Mouse (Mus musculus): ENCODE results near the gene Il18rap. TPM values are rescaled to one million over a fixed set of nuclear protein-coding genes. Genes with fewer than 3 reads are reported as not detected.
"Not testable (repeated sequence)": the region's sequence is repeated elsewhere in the genome, so short reads cannot be mapped to it uniquely, and the experiment has no call there.

Il18rap gene
- total RNA-seq, 2 experiments from 2014 or later: not detected

DNA sequence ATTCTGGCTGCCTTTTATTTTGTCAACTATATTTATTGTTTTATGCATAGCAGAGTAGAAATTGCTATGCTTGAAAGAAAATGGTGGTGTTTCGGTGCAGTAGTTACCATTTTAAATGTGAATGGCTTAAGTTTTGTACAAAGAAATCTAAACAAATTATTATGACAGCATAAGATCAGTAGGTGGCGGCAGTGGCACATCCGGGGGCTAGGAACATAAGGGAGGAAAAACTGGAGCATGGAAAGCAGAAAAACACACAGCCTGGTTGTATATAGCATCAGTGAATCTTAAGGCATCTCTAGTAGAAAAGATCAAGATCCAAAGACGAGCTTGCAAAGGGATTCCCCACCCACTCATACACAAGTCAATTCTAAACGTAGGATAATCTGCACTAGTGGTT is 22.4 kb downstream of the Il18rap start:
- no peak for DNase-seq
- intact Hi-C loops (cut with DNase I): no loop called here

DNA sequence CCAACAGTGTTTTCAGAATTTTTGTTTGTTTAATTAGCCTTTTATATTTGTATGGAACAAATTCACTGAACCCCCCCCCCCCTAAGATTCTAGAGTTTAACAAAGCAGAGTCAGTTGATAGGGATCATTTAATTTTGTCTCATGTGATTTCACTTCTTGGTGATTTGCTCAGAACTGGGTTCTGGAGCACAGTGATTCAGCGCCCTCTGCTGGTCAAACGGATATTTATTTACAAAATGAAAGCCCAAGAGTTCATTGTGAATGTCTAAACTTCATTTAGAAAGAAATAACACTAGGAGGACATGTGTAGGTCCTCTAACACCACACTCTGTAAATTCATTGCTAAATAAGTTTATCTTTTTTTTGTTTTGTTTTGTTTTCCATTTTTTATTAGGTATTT is 29.5 kb downstream of the Il18rap start:
- intact Hi-C loops (cut with DNase I): loop anchor here (1.0 to 10.0 kb wide), 3 partner anchors 164 to 540 kb away; no protein-coding TSS in a partner anchor
- DNase-seq: peak; percentile 56 to 65

DNA sequence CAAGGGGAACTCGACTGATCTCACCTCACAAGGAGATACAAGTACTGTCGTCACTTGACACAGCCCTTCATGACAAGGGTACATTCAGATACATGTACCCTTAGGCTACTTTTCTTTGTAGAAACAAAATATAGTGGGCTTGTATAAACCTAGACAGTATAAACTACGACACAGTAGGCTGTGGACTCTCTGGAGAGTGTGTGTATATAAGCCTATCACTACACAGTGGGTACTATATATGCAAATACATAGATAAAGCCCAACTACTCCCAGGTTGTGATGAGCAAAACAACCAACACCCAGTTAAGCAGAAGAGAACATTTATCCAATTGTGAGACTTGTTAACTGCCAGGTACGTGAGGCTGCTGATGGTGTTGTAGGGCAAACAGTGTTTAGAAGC is 31.5 kb downstream of the Il18rap start:
- no peak for DNase-seq
- intact Hi-C loops (cut with DNase I): loop anchor here (10.0 kb wide), 1 partner anchor 542 kb away; no protein-coding TSS in a partner anchor

DNA sequence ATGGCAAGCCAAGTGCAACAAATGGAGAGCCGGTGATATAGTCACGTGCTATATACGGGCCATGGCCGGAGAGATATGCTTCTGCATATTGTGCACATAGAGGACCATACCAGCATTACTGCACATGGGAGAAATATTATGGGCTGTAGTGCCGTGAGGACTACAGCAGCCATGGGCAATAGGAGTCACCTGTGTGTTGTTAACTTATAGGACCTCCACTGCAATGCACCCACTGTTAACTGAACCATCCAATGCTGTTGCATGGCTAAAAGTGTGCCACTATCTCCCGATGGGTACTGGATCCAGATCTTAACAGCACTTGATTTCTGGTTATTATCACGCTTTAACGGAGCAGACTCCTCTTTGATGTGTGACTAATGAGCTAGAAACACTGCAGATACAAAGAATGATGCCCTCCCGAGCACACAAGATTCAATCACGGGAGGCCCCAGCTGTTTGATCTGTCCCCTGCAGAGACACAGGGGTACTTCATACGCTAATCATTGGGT is 32.0 kb downstream of the Il18rap start:
- intact Hi-C loops (cut with DNase I): loop anchor here (10.0 kb wide), 1 partner anchor 542 kb away; no protein-coding TSS in a partner anchor
- no peak for DNase-seq

DNA sequence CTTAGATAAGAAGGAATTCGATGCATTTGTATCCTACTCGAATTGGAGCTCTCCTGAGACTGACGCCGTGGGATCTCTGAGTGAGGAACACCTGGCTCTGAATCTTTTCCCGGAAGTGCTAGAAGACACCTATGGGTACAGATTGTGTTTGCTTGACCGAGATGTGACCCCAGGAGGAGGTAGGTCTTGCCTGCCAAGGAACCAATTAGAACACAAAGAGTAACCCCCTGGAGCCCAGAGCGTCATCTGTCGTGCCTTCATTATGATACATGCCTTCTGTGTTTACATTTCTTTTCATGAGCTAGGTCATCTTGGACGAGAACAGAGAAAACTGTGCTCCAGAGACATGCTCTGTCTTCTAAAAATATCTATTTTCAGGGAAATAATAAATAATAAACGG is 32.6 kb downstream of the Il18rap start:
- intact Hi-C loops (cut with DNase I): loop anchor here (10.0 kb wide), 1 partner anchor 543 kb away; no protein-coding TSS in a partner anchor
- DNase-seq: no peak

DNA sequence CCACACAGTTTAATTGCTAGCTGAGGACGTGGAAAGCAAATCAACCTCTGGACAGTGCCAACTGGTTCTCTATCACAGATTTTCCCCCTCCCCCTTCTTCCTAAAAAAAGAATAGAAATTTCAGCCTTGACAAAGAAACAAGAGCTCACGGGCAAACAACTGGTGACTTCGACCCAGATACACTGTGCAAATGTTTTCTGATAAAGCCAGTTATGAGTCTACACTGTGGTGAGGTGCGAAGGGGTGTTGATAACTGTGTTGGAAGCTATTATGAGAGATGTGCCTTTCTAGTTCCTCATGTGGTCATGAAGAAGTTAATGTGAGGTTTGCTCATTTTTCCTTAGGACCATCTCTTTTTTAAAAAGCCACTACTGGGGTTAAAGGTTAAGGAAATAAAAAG is 54.2 kb downstream of the Il18rap start:
- intact Hi-C loops (cut with DNase I): no loop called here
- DNase-seq: no peak

DNA sequence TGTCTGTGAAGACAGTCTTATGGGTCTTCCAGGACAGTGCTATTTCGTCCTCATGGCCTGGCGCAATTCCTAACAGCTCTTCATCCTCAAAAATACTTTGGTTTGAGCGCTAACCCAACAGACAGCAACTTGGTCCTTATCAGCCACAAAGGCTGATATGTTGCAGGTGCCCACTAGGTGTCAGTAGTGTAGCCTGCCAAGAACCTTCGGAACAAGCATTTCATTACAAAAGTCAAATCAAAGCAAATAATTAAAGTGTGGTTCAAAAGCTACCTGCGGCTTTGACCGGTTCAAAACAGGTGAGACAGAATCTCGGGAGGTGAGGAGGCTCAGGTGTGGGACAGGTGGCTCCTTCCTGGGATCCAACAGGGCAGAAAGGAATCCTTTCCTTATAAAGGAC is 64.6 kb downstream of the Il18rap start, which contains the start of gene Slc9a4:
Slc9a4 (plus strand) TSS at position 298 of the 400 bp plus-strand sequence.
- DNase-seq: peak; percentile 18 to 38
- intact Hi-C loops (cut with DNase I): loop anchor here (1.0 kb wide), 2 partner anchors 79 to 189 kb away; no protein-coding TSS in a partner anchor

DNA sequence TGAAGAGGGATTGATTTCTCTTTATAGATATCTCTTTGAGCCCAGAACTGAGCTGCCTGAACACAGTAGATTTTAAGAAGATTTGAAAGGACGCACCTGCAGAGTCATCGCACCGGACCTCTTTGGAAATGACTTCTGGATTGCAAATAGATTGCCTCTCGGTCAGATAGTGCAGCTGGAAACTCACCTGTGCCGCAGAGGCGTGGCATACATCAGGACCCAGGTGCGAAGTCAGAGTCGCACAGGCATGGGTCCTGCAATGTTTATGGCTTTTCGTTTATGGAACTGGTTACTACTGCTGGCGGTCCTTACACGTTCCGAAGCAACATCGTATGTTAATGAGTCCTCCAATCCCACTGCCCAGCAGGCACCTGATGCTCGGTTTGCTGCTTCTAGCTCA is 65.1 kb downstream of the Il18rap start:
- intact Hi-C loops (cut with DNase I): no loop called here
- DNase-seq: no peak

DNA sequence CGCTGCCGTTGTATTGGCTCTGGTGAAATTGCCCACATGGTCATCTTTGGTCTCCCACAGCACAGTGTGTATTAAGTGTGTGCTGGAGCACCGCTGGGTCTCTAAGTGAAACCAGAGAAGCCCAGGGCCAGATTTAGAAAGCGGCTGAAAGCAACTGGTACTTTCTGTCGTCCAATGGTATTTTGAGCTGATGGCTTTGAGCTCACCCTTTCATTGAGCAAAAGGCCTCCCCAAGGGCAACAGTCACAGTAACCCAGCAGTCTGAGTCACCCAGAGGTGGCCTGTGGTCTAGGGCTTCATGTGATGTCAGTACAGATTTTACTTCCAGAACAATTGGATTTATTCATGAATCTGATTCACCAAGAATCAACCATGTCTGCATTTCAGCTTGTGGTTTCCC is 71.6 kb downstream of the Il18rap start:
- DNase-seq: no peak
- intact Hi-C loops (cut with DNase I): no loop called here

DNA sequence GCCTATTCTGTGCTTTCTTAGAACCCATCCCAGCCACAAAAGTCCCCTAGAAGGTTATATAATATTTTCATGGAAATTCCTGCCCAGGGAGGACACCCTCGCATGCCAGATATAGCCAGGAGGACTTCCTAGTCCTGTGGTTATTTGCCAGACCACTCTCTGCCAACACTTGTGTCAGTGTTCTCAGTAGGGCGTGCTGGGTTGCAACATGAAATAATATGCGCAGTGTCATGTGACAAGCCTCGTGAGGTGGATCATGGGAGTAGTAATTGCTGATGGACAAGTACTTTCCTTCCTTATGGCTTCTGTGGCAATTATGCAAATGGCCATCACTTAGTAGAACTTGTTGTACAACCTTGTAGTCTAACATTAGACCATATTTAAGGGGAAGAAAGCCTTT is 75.8 kb downstream of the Il18rap start:
- intact Hi-C loops (cut with DNase I): no loop called here
- no peak for DNase-seq

DNA sequence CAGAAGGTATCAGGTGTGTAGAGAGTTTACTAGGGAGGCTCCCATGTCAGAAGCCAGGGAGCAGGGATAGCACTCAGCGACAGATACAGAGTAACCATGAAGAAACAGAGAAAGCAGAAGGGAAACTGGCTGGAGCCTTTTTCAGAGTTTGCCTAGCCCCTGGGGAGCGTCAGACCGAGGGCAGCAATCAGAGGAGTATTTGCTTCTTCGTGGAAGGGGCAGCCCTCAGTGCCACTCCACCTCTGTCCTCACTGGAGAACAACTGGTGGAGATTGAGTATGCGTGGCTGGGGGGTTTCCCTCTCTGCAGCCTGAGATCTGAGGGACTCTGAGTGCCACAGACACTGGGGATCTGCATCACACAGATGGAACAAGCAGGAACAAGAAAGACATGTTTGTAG is 82.7 kb downstream of the Il18rap start:
- no peak for DNase-seq
- intact Hi-C loops (cut with DNase I): no loop called here

DNA sequence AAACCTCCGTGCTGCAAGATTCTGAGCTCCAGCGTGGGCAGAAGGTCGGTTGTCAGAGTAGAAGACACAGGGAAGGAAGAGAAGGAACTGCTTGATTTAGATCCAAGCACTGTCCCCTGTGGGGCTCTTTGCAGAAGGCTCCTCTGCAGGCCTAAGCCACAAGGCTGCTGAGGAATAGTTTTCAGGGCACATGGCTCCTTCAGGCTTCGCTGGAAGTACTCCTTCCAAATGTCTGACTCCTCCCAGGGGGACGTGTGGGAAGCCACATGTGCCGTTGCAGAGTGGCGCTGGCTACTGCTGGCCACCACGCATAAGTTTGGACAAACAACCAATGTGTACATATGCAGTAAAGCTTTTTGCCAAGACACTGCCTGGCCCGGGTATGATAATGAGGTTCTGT is 84.5 kb downstream of the Il18rap start:
- DNase-seq; intact Hi-C loops (cut with DNase I): not testable (repeated sequence)

DNA sequence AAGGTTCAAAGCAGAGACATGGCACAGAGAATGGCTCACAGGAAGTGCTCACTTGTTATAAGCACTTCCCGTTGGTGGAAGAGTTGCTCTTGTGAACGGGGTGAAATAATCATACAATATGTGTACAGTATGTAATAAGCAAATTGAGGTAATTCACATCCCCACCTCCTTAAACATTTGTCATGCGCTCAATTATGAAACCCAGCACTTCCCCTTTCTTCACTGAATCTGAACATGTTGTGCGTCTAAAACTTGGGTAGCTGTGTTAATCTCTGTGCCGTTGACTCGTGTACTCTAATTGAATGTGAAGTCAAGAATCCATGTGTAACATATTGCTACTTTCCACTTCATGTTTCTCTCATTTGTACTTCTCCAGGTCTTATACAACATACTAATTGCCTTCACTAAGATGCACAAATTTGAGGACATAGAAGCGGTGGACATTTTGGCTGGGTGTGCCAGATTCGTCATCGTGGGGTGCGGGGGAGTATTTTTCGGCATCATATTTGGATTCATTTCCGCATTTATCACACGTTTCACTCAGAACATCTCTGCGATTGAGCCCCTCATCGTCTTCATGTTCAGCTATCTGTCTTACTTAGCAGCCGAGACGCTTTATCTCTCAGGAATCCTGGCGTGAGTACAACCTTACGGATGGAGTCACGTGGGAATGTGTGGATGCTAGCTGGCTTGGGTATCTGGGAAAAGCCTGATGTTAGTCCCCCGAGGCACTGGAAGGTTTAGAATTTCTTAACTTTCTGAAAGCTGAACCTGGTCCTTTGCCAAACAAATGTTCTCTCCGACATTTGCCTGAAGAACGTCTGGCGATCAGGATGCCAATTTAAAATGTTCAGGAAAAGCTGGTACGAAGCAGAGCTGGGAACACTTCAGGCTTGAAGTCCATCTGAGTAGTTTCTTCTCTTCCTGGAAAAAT is 85.5 kb downstream of the Il18rap start:
- intact Hi-C loops (cut with DNase I): no loop called here
- peak; percentile 13 to 27 for DNase-seq

Other genes with a start within 250 kb of the Il18rap start
- gene Il1rl2, start 190.8 kb upstream of the Il18rap start, total RNA-seq (2021): 1 to 10 TPM; 1.8 to 2.4 TPM
- under 1 TPM; 0.80 to 0.87 TPM for gene Il1rl1, start 85.8 kb upstream of the Il18rap start, total RNA-seq (2021)
- 1 to 10 TPM in 1 of 2 experiments, under 1 TPM in 1; 0.81 to 1.3 TPM for gene Il18r1, start 49.8 kb upstream of the Il18rap start, total RNA-seq (2021)
- gene Slc9a4, start 64.7 kb downstream of the Il18rap start, total RNA-seq (2021): under 1 TPM; 0.14 to 0.19 TPM
- gene Slc9a2, start 165.2 kb downstream of the Il18rap start, total RNA-seq (2021): 1 to 10 TPM; 1.2 to 1.7 TPM